Mouse (Mus musculus): ENCODE results near the gene Farp1.

DNA sequence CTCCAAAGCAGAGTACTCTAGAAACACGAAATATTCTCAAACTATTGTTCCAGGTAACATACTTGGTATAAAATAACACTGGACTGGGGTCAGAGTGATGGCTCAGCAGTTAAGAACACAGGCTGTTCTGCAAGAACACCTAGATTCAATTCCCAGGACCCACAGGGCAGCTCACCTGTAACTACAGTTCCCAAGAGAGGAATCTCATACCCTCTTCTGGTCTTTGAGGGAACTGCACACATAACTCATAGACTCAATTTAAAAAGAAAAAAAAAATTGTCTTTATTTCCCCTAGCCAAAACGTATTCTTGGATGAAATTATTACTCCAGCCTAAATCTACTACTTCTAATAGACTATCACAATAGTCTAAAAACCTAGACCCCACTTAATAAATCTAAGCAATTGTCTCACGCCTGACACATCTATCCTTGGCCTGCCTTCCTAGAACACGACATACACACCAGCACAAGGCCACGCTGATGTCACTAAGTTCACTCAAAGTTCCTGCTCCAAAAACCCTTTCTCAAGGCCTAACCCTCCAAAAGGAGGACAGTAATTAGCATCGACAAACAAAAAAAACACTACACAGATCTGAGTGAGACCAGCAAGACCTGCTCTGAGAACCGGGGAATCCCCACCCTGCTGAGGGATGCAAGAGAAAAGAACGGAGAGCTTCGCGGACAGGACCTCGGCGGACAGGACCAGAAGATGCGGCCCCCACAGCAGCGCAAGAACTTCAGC, 250.6 kb downstream of the Farp1 start:
- TF ChIP-seq CTCF (IDR thresholded peaks at IDR 0.05; ENCODE audit: control insufficient read depth, insufficient read depth, insufficient read length) (no peak), MAX (IDR thresholded peaks at IDR 0.05) (no peak), FOSL1 (IDR thresholded peaks at IDR 0.05; ENCODE audit: insufficient read depth, low read length, poor library complexity, severe bottlenecking) (no peak), MYOD1 (IDR thresholded peaks at IDR 0.05; ENCODE audit: control insufficient read depth, insufficient read length, low read depth) (no peak), CEBPB (IDR thresholded peaks at IDR 0.05; ENCODE audit: low read depth) (no peak), USF1 (IDR thresholded peaks at IDR 0.05; ENCODE audit: low read depth) (no peak), MYOG (IDR thresholded peaks at IDR 0.05; ENCODE audit: control insufficient read depth, extremely low read depth, insufficient read length) (no peak)
